Mouse (Mus musculus): Measurements from ENCODE around the gene Haao.

GRCm38 (mm10) chr17:83854284-83854918, 6.6 kb upstream of the Haao start:
- TF ChIP-seq CTCF (conservative IDR thresholded peaks at IDR 0.05; ENCODE audit: insufficient read depth, insufficient read length, low read depth, low read length): no peak
- no peak for TF ChIP-seq POLR2A (IDR thresholded peaks at IDR 0.05; ENCODE audit: low read depth, low read length)
